Mouse (Mus musculus) c-Kit-negative CD71-positive TER-119-positive erythroid progenitor cells, embryonic 14.5 days (primary cell): ENCODE results near the gene Gcgr.
A peak's percentile ranks its signal among the peaks of the same experiment; 100 is the strongest.
"Not testable (repeated sequence)": the region's sequence is repeated elsewhere in the genome, so short reads cannot be mapped to it uniquely, and the experiment has no call there.

Experiments used
- DNase-seq: peaks from one replicate; pipeline ENCODE4 v3.0.0-alpha.2; 2013; ENCODE audit warnings: low read depth, low spot score

Gcgr gene

DNA sequence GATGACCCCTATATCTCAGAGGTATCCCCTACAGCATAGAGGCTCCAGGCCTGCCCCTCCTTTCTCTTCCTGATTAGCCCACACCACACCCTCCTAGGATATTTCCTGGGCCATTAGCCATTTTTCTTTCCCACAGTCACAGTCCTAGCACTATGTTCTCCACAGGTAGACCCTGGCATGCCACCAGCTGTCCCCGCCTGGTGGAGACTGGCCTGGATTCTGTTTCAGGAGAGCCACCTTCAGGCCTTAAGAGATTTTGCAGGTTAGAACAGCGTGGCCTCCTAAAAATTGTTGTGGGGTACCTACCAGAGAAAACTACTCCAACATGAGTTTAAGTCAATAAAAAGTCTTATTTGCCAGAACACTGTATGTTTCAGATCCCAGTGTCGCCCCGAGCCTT is 23.6 kb upstream of the Gcgr start:
- no peak for DNase-seq

DNA sequence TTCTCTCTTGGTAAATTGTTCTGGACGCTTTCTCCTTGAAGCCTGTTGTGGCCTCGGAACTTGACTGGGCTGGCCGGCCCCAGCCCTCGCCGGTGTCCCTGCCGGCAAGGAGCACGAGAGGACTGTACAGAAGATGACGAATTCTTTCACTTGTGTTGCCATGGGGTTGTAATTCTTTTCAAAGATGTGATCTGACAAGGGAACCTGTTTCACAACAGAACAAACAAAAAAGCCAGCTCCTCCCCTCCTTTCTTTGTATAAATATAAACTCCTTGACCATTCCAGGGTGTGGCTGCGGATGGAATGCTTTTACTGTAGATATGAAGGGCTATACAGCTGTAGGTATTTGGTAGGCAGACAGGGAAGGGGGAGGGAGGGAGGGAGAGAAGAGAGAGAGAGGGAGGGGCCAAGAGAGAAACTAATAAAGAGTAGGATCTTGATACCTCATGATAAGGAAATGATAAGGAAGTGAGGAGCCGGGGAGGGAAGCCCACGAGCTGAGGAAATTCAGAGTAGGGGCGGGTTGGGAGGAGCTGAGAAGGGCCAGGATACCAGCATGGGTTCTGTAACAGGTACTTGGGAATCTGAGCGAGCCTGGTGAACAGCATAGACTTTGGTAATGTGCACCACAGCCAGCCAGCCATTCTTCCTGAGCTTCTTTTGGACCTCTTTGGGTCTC is 22.7 kb upstream of the Gcgr start:
- no peak for DNase-seq

DNA sequence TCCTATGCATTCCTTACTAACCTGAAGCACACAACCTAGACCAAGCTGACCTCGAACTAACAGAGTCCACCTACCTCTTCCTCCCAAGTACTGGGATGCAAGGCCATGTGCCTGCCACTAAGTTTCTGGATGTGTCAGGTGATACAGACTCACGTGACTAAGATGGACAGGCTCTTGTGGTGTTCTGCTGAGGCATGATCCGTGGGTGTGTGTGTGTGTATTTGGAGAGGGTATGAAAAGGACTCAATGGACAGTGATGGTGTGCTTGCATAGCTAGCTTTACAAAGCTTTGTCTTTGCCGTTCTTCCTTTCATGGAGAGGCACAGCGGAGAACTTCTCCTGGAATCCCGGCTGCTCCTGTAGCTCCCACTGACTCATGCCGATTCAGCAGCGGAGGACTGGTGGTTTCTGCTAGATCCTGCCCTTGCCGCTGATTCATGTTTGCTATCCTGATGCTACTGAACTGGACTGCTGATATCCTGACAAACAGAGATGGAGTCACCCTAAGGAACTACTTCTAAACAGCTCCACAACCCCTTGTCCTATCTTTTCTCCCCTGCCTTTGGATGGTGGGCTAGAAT is 22.1 kb upstream of the Gcgr start:
- DNase-seq, result no peak

DNA sequence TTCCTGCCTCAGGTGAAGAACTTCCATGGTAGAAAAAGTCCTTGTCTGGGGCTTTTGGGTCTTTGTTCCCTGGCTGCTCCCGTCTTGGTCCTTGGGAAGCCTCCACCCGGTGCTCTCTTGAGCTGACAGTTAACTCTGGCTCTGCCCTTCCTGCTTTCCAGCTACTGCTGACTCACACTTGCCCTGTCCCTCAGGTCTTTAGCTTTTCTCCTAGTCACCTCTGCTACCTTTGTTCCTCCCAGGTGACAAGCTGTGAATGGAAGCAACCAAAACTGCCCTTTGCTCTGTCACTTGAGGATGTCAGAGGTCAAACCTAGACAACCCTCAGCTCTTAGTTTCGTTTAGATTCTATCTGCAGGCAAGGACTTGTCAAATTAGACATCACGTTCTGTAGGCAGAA is 20.6 kb upstream of the Gcgr start:
- DNase-seq, result no peak

DNA sequence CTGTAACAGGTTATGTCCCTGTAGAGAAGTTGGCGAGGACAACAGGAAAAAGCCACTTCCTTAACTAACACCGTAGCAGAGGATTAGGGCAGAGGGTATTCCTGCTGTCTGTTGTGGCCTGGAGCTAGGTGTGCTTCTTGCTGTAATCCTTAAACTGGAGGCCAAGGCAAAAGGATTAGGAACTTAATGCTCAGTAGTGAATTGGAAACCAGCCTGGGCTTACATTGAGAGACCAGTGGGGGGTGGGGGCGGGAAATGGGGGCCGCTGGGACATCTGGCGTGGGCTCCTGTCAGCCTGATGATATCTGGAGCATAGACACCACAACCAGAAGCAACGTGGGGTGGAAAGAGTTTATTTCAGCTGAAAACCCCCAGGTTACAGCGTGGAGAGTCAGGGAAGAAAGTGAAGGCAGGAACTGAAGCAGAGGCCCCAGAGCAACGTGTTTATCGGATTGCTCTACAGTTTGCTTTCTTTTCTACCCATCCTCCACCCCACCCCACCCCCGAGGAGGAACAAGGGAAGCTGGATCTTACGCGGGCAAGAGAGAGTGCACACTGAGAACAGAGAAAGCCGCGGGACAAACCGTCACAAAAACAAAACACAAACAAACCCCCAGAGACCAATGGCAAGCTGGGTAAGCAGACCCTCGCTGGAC is 20.0 kb upstream of the Gcgr start:
- DNase-seq, result no peak

DNA sequence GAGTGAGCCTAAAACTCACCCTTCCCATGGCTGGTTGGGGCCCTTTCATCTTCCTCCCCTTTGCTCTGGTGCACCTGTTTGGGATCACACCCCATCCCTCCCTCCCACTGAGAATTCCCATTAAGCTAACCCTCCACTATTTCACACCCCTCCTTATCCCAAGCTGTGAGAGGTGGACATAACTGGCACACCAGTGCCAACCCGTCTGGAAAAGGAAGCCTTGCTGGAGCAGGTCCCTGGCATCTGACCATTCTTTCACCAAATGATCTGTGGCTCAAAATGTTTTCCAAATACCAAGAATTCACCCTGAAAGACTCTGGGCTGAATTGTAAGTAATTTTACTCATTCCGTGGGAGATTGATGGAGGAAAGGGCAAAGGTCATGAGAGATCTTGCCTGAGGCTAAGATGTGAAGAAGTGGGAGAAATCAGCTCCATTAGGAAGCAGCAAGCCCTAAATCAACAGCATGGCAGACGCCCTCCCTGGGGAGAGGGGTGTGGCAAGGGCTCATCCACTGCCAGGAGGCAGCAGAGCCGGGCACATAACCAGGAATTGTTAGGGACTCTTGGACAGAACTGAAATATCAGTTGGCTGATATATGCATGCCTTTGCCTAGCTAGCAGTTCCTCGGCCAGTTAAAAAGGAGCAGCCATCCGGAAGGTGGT is 17.6 kb upstream of the Gcgr start:
- DNase-seq, result no peak

DNA sequence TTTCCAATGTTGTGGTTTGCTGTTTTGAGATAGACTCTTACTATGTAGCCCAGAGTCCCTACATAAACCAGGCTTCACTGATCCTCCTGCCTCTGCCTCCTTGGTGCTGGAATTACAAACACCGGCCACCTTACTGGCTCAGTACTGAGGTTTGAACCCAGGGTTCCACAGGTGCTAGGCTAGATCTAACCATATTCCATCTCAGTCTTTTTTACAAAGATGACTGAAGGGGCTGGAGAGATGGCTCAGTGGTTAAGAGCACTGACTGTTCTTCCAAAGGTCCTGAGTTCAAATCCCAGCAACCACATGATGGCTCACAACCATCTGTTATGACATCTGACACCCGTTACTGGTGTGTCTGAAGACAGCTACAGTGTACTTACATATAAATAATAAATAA is 16.2 kb upstream of the Gcgr start:
- not testable (repeated sequence) for DNase-seq

DNA sequence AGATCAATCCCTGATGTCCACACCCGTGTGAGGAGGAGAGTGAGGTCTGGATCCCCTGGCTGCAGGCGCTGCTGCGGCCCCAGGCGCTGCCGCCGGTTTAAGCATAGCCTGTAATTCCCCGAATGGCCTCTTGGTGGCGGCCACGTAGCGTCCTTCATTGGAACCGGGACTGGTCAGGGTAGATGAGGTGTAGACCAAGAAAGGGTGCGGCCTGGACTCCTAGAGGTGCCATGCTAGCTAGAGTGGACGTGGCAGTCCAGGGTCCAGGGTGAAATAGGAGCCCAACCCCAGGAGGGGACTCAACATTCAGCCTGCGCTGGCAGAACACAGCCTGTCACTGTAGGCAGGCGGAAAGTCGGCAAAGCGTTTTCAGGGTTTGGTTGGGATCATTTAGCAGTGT is 14.9 kb upstream of the Gcgr start:
- peak; percentile 56 for DNase-seq

DNA sequence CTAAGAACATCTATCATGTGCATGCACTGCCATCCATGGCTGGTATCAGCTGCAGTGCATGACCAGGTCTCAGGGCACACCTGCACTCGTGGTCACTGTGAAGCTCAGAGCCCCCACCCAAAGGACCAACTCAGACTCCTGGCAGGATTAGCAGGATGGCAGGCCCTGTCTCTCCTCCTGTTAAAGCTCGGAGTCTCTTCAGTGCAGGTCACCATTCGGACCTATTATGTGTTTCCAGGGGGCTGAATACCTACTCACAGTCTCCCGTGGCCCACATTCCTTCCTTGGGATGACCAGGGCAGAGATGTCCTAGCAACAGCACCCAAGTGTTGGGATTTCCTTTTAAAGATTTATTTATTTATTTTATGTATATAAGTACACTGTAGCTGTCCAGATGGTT is 13.4 kb upstream of the Gcgr start:
- DNase-seq, result no peak

DNA sequence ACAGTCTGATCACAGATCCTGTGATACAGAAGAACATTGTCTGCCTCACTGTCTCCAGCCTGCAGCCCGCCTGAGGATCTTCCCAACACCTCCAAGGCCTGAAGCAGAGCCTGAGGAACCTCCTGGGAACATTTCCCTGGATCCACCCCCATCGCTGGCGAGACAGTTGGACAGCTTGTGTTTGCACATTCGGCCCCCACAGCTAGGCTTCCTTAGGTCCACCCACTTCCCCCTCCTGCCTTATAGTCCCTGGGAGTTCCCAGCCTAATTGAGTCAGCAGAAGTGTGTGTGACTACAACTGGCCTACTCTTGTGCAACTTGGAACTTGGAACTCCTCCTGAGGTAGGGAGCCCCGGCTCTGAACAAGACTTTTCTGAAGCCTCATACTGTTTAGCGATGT is 12.5 kb upstream of the Gcgr start:
- no peak for DNase-seq

DNA sequence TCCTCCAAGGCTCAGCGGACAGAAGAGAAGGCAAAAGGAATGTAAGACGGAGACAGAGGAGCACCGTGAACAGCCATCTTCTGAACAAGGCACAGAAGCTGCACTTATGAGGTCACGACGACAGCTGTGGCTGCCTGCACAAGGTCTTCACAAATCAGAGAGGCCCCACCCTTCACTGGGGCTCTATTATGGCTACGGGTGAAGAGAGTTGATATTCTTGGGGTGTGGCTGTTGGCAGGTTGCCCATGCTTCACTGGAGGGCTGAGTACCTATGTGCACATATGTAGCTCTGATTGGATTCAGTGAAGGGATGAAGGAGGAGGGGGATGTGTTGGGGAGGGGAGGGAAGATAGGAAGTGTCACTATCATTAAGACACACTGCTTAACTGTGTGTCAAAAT is 11.9 kb upstream of the Gcgr start:
- DNase-seq, result no peak

DNA sequence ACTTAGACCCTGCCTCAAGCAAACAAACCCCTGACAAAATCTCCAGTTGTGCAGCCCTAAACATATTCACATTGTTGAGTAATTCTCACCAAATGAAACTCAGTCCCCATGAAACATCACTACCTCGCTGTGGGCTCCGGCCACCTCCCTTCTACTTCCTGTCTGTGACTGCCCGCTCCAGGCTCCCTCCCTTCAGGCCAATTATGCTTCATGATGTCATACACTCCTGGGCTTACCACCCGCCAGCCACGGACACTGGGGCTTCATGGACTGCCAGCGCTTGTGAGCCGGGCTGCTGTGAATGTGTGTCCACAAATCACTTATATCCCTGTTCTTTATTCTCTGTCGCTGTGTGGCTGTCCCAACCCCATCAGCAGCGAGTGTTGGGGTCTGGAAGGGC is 10.8 kb upstream of the Gcgr start:
- no peak for DNase-seq

DNA sequence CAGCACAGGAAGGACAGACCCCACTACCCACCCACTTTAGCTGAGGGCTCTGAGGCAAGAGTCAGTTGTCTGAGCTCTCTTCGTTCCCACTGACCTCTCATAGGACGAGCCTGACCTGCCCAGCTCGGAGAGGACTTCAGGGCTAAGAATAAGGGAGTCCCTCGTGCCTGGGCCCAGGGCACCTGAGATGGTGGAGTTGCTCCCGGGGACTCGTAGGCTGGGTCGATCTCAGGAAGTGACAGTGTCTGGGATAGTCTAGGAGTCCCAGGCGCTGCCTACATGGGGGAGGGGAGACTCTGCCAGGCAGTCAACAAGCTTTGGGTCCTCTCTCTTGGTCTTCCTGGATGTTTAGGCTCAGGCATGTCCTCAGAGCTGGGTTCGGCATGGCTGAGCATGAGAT is 10.0 kb upstream of the Gcgr start:
- DNase-seq, result no peak

DNA sequence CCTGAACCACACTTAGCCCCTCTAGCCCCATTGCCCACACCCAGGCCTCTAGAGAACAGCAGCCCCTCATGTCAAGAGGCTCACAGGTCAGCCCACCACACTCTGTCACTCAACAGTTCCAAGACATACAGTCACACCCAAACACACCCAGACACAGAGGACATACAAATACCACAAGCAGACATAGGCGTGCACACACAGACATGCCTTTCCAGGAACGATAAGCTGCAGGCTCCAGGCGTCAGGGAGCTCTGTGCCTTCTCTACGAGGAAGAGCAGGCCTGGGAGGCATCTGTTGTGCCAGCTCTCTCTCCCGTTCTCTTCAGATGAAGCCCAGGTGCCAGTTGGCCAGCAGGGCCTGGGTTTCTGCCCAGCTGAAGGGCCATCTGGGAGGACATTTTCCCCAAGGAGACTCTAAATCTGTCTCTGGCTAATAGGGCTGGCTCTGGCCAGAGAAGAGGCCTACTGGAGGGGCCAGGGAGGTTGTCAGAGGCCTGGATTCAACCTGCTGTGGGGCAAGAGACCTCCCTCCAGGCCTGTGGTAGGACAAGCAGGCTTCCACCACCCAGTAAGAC is 9.4 kb upstream of the Gcgr start:
- peak; percentile 27 for DNase-seq

DNA sequence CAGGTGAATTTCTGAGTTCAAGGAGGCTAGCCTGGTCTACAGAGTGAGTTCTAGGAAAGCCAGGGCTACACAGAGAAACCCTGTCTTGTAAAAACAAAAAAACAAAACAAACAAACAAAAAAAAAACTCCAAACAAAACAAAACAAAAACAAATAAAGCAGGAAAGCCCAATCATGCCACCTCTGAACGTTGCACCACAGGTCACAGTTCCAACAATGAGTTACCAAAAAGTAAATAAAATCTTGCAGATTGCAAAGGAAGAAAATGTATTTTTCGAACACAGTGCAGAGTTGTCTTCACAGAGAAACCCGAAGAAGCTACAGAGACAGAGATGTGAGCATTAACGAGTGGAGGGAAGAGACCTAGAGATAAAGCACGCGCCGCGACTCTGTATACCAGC is 7.9 kb upstream of the Gcgr start:
- no peak for DNase-seq

DNA sequence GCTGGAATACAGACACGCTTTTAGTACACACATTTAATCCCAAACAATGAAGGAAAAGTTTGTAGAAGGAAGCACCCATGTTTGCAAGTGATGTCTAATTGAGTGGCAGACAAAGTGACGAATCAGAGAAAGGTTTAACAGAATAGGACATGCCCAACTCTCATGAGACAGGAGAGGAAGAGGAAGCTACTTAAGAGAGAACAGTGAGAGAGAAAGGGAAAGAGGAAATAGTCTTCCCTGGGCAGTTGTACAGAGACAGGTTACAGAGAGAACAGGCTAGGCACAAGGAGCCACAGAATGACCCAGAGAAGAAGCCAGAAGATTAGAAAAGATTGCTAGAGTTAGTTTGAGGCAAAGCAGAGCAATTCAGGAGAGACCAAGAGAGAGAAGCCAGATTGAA is 4.5 kb upstream of the Gcgr start:
- no peak for DNase-seq

DNA sequence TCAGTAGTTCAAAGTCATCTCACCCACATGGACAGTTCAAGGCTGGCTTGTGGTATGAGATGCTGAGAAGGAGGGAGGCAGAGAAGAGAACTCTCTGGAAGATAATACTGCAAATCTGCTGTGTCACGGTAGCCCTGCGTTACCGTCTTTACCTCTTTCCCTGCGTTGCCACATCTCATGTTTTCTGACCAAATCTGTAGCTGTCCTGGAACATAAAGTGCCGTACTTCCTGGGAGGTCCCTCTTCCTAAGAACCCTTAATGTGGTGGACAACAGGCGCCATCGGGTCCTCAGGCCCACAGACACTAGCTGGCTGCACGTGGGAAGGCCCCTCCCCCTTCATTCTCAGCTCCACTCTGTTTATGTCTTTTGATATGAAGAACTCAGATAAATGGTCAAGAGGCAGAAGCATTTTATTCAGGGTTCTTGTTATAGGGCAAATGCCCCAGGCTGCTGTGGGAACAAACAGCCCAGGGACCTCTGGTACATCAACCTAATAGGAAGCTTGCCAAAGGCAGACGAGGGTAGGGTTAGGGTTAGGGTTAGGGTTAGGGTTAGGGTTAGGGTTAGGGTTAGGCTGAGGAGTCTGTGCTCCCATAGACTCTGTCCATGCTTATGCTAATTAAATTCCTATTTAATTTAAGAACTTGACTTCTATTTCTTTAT is 2.7 kb upstream of the Gcgr start:
- no peak for DNase-seq

DNA sequence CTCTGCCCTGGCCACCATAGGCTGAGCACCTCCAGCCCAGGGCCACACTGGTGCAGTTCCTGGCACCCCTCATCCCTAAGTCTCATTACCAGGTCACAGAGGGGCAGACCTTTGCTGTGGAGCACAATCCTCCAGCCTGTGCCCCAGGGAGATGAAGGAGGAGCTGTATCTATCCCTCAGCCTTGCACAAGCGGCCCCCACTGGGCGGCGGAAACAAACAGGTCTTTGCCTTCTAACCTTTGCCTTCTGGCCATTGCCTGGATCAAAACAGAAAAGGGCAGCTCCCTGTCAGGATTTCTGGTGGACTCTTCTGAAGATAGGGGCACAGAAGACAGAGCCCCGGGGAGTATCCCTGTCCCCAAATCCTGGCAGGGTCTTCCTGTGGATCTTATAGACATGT is 1.6 kb upstream of the Gcgr start:
- no peak for DNase-seq

DNA sequence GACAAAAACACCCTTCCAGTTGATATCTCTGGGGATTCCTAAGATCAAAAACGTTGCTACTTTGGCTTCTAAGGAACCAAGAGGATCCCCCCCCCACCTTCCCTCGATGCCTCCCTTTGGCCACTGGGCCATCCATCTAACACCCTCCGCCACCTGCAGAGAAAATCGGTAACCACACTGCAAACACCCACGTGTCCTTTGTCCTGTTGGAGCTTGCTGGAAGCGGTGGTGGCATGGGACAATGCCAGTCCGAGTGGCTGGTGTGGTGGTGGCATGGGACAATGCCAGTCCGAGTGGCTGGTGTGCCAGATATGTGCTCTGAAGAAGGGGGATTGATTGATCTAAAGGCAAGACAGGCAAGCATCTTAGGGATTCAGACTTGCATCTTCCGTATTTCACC is 1.1 kb downstream of the Gcgr start:
- DNase-seq, result no peak

DNA sequence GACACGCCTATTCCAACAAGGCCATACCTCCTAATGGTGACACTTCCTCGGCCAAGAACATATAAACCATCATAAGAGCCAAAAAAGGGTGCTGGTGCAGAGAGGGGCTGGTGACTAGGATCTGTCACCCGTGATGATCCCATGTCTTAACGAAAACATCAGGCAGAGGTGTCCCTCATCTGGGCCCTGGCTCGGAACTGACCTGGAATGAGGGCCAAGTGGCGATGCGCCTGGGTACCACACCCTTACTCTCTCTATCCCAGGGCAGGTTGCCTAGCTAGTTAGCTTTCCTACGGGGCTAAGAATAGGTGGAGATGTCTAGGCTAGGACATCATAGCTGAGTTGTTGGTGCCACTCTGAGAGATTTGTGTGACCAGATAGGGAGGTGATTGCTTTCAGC is 3.6 kb downstream of the Gcgr start:
- DNase-seq, result no peak

DNA sequence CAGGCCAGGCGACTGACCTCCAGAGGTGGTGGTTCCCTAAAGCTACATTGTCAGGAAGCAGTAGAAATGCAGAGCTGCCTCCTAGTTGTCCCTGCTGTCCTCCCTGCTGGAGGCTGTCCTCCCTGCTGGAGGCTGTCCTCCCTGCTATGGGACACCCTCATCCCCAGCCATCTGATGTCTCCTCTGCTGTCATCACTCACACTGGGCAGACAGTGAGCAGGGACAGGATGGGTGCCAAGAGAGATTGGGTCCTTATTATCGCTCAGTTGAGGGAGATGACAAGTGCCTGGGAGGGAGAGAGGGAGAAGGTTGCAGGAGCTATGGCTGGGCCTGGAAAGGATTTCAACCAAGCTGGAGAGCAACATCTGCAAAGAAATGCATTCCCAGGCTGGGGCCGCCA is 4.6 kb downstream of the Gcgr start:
- DNase-seq, result no peak

DNA sequence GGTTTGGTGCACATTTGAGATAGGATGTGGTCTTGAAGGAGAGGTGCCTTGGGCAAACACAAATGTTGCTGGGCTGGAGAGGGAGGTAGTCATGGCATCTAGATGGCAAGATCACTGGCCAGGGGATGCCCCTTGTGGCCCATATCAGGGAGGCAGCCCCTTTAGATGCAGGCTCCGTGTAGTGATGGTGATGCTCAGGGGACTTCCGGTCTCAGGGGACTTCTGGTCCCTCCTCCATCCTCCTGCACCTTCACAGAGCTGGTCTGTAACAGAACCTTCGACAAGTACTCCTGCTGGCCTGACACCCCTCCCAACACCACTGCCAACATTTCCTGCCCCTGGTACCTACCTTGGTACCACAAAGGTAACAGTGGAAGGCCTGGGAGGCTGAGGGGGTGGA is 5.3 kb downstream of the Gcgr start:
- no peak for DNase-seq
